Mouse (Mus musculus): ENCODE data around the gene Lbhd2. TPM values are rescaled to one million over a fixed set of nuclear protein-coding genes. Genes with fewer than 3 reads are reported as not detected.

Lbhd2 gene
- total and polyA plus RNA-seq, 3 experiments = not detected

DNA sequence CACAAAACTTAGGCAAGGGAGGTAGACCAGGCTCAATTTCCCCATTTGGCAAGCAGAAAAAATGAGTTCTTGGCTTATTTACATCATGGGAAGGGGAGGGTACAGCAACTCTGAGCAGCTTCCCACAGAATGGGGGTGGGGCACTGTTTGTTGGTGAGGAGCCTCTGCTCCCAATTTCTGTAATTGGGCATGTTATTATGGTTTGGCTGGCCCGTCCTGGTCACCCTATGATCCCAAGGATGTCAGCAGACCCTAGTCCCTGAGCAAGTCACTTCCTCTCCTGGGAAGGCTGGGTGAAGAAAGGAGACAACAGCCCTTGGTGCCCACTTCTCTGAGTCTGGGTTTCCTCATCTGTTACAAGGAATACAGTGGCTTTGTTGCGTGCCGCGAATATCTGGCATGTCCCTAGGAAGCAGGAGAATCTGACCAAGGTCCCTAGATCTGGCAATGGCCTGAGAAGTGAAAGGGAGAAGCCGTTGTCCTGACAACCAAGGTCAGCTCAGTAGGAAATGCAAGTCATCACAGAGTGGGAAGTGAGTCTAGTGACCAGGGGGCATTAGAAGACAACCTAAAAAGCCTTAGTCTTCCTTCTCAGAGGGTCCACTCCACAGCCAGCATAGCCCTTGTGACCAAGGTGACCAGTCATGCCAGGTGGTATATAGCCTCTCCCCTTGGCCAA lies 30.8 kb downstream of the Lbhd2 start (continued):
- TF ChIP-seq TBP (IDR thresholded peaks at IDR 0.05; ENCODE audit: low read depth, low read length) (no peak), MYB (IDR thresholded peaks at IDR 0.05; ENCODE audit: low read depth, low read length) (no peak)

DNA sequence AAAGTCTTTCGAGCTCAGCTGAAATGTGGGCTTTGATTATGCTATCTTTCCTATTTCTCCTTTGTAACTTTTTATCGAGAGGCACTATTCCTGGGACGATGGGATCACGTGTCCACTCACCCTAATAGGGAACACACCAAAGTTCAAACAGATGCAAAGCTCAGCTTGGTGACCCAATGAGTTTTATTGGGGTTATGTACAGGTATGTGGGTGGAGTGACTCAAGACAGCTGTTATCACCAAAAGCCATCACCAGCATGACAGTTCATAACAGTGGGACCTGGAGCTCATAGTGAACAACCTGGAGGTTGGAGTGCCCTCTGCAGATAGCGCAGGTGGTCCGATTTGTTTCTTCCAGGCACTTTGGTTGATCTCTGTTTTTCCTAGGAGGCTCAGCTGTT lies 32.2 kb downstream of the Lbhd2 start:
- H3K36me3 ChIP-seq (ENCODE audit: control insufficient read depth in 1 of 2, insufficient read depth in 2 of 2, low read length in 2 of 2) = peaks cover 0 to 41% of the 10 kb centered on the region in 2 experiments; a peak in 2 of 4 replicates
- H3K4me3 ChIP-seq (ENCODE audit: control insufficient read depth in 1 of 2, insufficient read depth in 1 of 2, low read depth in 2 of 2, low read length in 2 of 2) = no peak overlapping the region
- H3K4me1 ChIP-seq (ENCODE audit: control insufficient read depth in 1 of 2, insufficient read depth in 2 of 2, low read length in 2 of 2) = peaks cover 28 to 61% of the 10 kb centered on the region in 2 experiments
- TF ChIP-seq CHD2 (IDR thresholded peaks at IDR 0.05; ENCODE audit: low read length) (no peak), CTCF (IDR thresholded peaks at IDR 0.05 in 2 of 3, conservative IDR thresholded peaks at IDR 0.05 in 1 of 3; ENCODE audit: control insufficient read depth in 1 of 3, insufficient read depth in 1 of 3, low read depth in 2 of 3, low read length in 3 of 3, poor library complexity in 1 of 3, severe bottlenecking in 1 of 3) (0 out of 6 replicates have a peak, but pooled peaks of 1 of the 3 experiments have one; percentile 3)
- no peaks in the 10 kb centered on the region for H3K9me3 ChIP-seq (replicated peaks; ENCODE audit: insufficient read depth, low read length)
- H3K27ac ChIP-seq (ENCODE audit: control insufficient read depth, low read depth, low read length) = no peak overlapping the region
- no peak overlapping the region for H3K9ac ChIP-seq (ENCODE audit: control insufficient read depth, low read depth, low read length, poor library complexity, severe bottlenecking)
- no peak for DNase-seq (ENCODE audit: low read depth, low spot score)
- no peaks in the 10 kb centered on the region for H3K27me3 ChIP-seq (ENCODE audit: control insufficient read depth in 1 of 2, insufficient read depth in 2 of 2, low read length in 2 of 2)
- H3K79me2 ChIP-seq (ENCODE audit: control insufficient read depth, insufficient read depth, low read length, poor library complexity) = peaks cover 3% of the 10 kb centered on the region

DNA sequence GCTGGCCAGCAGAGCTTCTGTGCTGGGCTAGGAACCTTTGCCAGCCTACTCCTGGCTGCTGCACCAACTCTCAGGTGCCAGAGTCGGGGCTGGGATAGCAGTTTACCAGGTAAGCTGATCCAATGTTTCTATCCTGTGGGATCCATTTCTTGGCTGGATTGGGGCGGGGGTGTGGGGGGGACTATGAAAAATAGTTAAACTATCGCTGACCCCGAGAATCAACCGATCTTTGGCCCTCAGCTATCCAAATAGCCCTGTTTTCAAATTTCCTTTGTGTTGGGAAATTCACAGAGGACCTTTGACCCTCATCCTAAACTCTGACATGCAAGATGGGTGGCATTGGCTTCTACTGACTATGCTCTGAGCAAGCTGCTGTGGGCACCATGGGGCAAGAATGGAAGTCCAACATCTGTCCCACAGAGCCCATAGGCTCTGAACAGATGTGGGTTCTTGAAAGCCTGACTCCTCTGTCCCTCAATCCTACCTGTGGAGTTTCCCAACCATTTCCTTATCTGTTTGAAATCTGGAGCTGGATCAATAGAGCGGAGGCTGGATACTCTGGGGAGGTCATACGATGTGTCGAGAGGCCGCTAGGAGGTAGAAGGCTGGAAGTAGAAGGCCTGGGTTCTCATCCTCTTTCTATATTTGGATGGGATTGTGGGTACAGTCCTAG lies 34.2 kb downstream of the Lbhd2 start:
- Histone ChIP-seq H3K9me3 (replicated peaks; ENCODE audit: insufficient read depth, low read length) (no peaks in the 10 kb centered on the region), H3K4me3 (ENCODE audit: control insufficient read depth in 1 of 2, insufficient read depth in 1 of 2, low read depth in 2 of 2, low read length in 2 of 2) (no peak overlapping the region), H3K4me1 (ENCODE audit: control insufficient read depth in 1 of 2, insufficient read depth in 2 of 2, low read length in 2 of 2) (peaks cover 26 to 52% of the 10 kb centered on the region in 2 experiments), H3K36me3 (ENCODE audit: control insufficient read depth in 1 of 2, insufficient read depth in 2 of 2, low read length in 2 of 2) (peaks cover 2 to 36% of the 10 kb centered on the region in 2 experiments; a peak in 3 of 4 replicates), H3K27me3 (ENCODE audit: control insufficient read depth in 1 of 2, insufficient read depth in 2 of 2, low read length in 2 of 2) (no peaks in the 10 kb centered on the region), H3K27ac (ENCODE audit: control insufficient read depth, low read depth, low read length) (no peak overlapping the region), H3K9ac (ENCODE audit: control insufficient read depth, low read depth, low read length, poor library complexity, severe bottlenecking) (no peak overlapping the region), H3K79me2 (ENCODE audit: control insufficient read depth, insufficient read depth, low read length, poor library complexity) (peaks cover 17% of the 10 kb centered on the region)
- no peak for DNase-seq (ENCODE audit: low read depth, low spot score)
- TF ChIP-seq E2F4 (IDR thresholded peaks at IDR 0.05; ENCODE audit: borderline replicate concordance, low read depth, low read length) (no peak), MAZ (IDR thresholded peaks at IDR 0.05; ENCODE audit: low read depth, low read length) (no peak), EP300 (IDR thresholded peaks at IDR 0.05; ENCODE audit: low read depth in 1 of 2, low read length in 2 of 2) (no peak), MEF2A (IDR thresholded peaks at IDR 0.05; ENCODE audit: extremely low read depth, insufficient replicate concordance, low read depth, low read length, poor library complexity, severe bottlenecking) (no peak), ZMIZ1 (IDR thresholded peaks at IDR 0.05; ENCODE audit: low read depth, low read length) (no peak), ZC3H11A (IDR thresholded peaks at IDR 0.05; ENCODE audit: low read depth, low read length) (no peak), RAD21 (IDR thresholded peaks at IDR 0.05; ENCODE audit: low read depth, low read length) (no peak), GATA1 (IDR thresholded peaks at IDR 0.05; ENCODE audit: low read depth, low read length) (no peak), ZKSCAN1 (IDR thresholded peaks at IDR 0.05; ENCODE audit: low read depth, low read length) (no peak), POLR2AphosphoS5 (IDR thresholded peaks at IDR 0.05; ENCODE audit: borderline replicate concordance, low read depth, low read length) (no peak), CHD2 (IDR thresholded peaks at IDR 0.05; ENCODE audit: low read length) (no peak), KAT2A (conservative IDR thresholded peaks at IDR 0.05; ENCODE audit: low read depth, low read length) (no peak), TCF12 (IDR thresholded peaks at IDR 0.05; ENCODE audit: low read depth, low read length) (no peak), POLR2A (IDR thresholded peaks at IDR 0.05; ENCODE audit: control insufficient read depth in 1 of 2, insufficient read depth in 1 of 2, low read depth in 1 of 2, low read length in 2 of 2, poor library complexity in 1 of 2) (no peak), NRF1 (IDR thresholded peaks at IDR 0.05; ENCODE audit: insufficient read depth, low read depth, low read length, poor library complexity, severe bottlenecking) (no peak), MYB (IDR thresholded peaks at IDR 0.05; ENCODE audit: low read depth, low read length) (no peak)

Measured in MEL (cell line).